Mouse (Mus musculus) intestine, postnatal 0 days (tissue): ENCODE data around the gene Odf3l2. TPM values are rescaled to one million over a fixed set of nuclear protein-coding genes. Genes with fewer than 3 reads are reported as not detected.

ENCODE experiments used
- ATAC-seq: fragments of 200-750 bp; cut with Nextera tagmentation; 2 replicates; pipeline ENCODE4 v1.8.0; 2017; ENCODE audit warnings: mild to moderate bottlenecking, moderate TSS enrichment, moderate library complexity
- H3K27ac ChIP-seq: fragments of 300-500 bp; sonication (generic); 2 replicates; pipeline ENCODE4 v1.5.1; 2014; ENCODE audit warnings: mild to moderate bottlenecking, low read depth, low read length, moderate library complexity
- H3K27me3 ChIP-seq: fragments of 300-500 bp; sonication (generic); replicated peaks from 2 replicates; pipeline ENCODE4 v1.6.1; 2014; ENCODE audit warnings: low read length, mixed read lengths; ENCODE audit not compliant: control insufficient read depth, insufficient read depth
- H3K36me3 ChIP-seq: fragments of 300-500 bp; sonication (generic); 2 replicates; pipeline ENCODE4 v1.6.1; 2014; ENCODE audit warnings: mild to moderate bottlenecking, moderate library complexity; ENCODE audit not compliant: control insufficient read depth, insufficient read depth
- H3K4me1 ChIP-seq: fragments of 300-500 bp; sonication (generic); replicated peaks from 2 replicates; pipeline ENCODE4 v1.6.1; 2014; ENCODE audit warnings: antibody characterized with exemption, low read length, mixed read lengths; ENCODE audit not compliant: control insufficient read depth, insufficient read depth
- H3K4me2 ChIP-seq: fragments of 300-500 bp; sonication (generic); replicated peaks from 2 replicates; pipeline ENCODE4 v1.6.1; 2014; ENCODE audit warnings: low read depth, mild to moderate bottlenecking, moderate library complexity
- H3K4me3 ChIP-seq: fragments of 300-500 bp; sonication (generic); 2 replicates; pipeline ENCODE4 v1.5.1; 2014; ENCODE audit warnings: low read depth, low read length
- H3K9ac ChIP-seq: fragments of 300-500 bp; sonication (generic); 2 replicates; pipeline ENCODE4 v1.6.1; 2014; ENCODE audit warnings: mild to moderate bottlenecking, low read depth, low read length
- H3K9me3 ChIP-seq: fragments of 300-500 bp; sonication (generic); 2 replicates; pipeline ENCODE4 v1.6.1; 2016; ENCODE audit warnings: mixed run types; ENCODE audit not compliant: control insufficient read depth
- CTCF ChIP-seq: sonication (generic); IDR thresholded peaks from 2 replicates; pipeline ENCODE4 v1.5.1; 2016; ENCODE audit warnings: low read depth, mild to moderate bottlenecking, control low read depth, antibody characterized with exemption, moderate library complexity
- WGBS: fragments of 180-500 bp; shearing (Covaris S2); extraction: QIAGEN DNeasy Blood & Tissue Kit; methylation state at CpG from one replicate; pipeline ENCODE4 v1.1.7; 2014; 5-methylcytosine and 5-hydroxymethylcytosine counted together
- polyA plus RNA-seq: library from polyadenylated mRNA; unstranded; fragments of >200 nt; fragmentation: Nextera tagmentation; extraction: Ambion mirVana; gene quantifications from 2 replicates; pipeline ENCODE4 v1.2.1, GENCODE M21; 2015

The Odf3l2 gene
- polyA plus RNA-seq, 1 experiment from 2014 or later, result not detected

- Histone ChIP-seq H3K9me3 (no peaks in the 10 kb centered on the region), H3K9ac (no peak overlapping the region), H3K27me3 (no peaks in the 10 kb centered on the region), H3K4me3 (no peak overlapping the region), H3K4me1 (peaks cover 7% of the 10 kb centered on the region; the same call in 1 of the 2 replicates), H3K4me2 (no peak overlapping the region), H3K36me3 (peaks cover 5% of the 10 kb centered on the region), H3K27ac (no peak overlapping the region)
- no peak for TF ChIP-seq CTCF
- WGBS, result 89% methylated on average over 3 of the region's 3 CpGs
- ATAC-seq, result no peak
These were observed 27.5 kb upstream of the Odf3l2 start for GRCm38 (mm10) chr10:79673054-79673453.

DNA sequence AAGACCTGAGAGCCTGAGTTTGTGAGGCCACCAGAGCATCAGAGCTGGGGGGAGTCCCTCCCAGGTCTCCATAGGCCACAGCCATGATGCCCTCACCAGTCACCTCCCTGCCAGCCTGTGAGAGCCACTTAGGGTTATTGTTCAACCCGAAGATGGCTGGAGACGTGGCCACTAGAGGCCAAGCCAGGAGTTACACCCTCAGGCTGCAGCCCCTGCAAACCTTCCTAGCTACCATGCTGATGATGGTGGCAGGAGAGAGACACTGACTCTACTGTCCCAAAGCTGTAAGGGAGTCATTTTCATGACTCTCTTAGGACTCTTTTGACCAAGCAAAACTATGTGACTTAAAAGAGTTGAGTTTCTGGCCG is 26.5 kb upstream of the Odf3l2 start:
- H3K27me3 ChIP-seq, result no peaks in the 10 kb centered on the region
- no peak overlapping the region for H3K9ac ChIP-seq
- H3K9me3 ChIP-seq, result no peaks in the 10 kb centered on the region
- peak; percentile 28 for TF ChIP-seq CTCF
- no peak overlapping the region for H3K27ac ChIP-seq
- peaks cover 7% of the 10 kb centered on the region; the same call in 1 of the 2 replicates for H3K4me1 ChIP-seq
- H3K36me3 ChIP-seq, result peaks cover 5% of the 10 kb centered on the region
- 47% methylated on average over 3 of the region's 3 CpGs for WGBS
- no peak for ATAC-seq
- no peak overlapping the region for H3K4me2 ChIP-seq
- no peak overlapping the region for H3K4me3 ChIP-seq

DNA sequence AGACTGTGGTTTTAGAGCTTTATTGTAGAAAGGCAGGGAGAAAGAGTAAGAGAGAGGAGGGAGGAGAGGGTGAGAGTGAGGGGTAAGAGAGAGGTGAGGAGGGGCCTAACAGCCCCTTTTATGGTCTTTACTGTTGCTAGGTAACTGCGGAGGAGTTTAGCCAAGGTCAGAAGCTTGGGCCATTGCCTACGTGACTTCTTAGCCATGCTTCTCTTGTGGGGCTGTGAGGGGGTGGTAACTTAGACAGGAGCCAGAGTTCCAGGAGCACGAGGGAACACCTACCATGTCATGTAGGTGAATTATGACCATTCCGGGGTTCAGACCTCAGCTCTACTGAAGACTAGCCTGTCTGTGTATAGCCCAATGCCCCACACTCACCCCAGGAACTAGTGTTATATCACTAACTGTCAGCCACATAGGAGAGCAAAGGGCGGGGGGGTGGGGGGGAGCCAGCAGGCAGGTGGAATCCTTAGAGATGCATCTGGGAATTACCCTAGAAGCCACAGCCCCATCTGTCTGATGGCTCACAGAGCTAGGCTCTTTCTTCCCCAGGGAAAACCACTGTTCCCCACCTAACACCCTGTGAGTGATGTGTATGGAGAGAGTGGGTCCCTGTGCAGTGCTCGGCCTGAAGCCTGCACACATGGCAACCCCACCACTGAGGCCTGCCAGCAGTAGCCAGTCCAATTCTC is 26.0 kb upstream of the Odf3l2 start:
- no peak for TF ChIP-seq CTCF
- 48% methylated on average over 6 of the region's 6 CpGs for WGBS
- Histone ChIP-seq H3K27ac (no peak overlapping the region), H3K9ac (no peak overlapping the region), H3K9me3 (no peaks in the 10 kb centered on the region), H3K36me3 (peaks cover 5% of the 10 kb centered on the region), H3K27me3 (no peaks in the 10 kb centered on the region), H3K4me1 (peaks cover 7% of the 10 kb centered on the region; the same call in 1 of the 2 replicates), H3K4me2 (no peak overlapping the region), H3K4me3 (no peak overlapping the region)
- ATAC-seq, result no peak

GRCm38 (mm10) chr10:79670071-79670888 is 24.7 kb upstream of the Odf3l2 start:
- no peak overlapping the region for H3K27ac ChIP-seq
- peaks cover 7% of the 10 kb centered on the region; the same call in 1 of the 2 replicates for H3K4me1 ChIP-seq
- no peak for TF ChIP-seq CTCF
- H3K9me3 ChIP-seq, result no peaks in the 10 kb centered on the region
- peak overlapping the region; percentile 59 for H3K9ac ChIP-seq
- peak overlapping the region; percentile 77 for H3K4me2 ChIP-seq
- H3K36me3 ChIP-seq, result no peaks in the 10 kb centered on the region
- WGBS, result 29% methylated on average over 15 of the region's 15 CpGs
- H3K27me3 ChIP-seq, result no peaks in the 10 kb centered on the region
- peak overlapping the region; percentile 98 for H3K4me3 ChIP-seq
- ATAC-seq, result peak; percentile 11

- peak overlapping the region; percentile 98 for H3K4me3 ChIP-seq
- peaks cover 7% of the 10 kb centered on the region; the same call in 1 of the 2 replicates for H3K4me1 ChIP-seq
- H3K9me3 ChIP-seq, result no peaks in the 10 kb centered on the region
- no peaks in the 10 kb centered on the region for H3K36me3 ChIP-seq
- peak overlapping the region; percentile 59 for H3K9ac ChIP-seq
- no peaks in the 10 kb centered on the region for H3K27me3 ChIP-seq
- peak overlapping the region; percentile 87 for H3K27ac ChIP-seq
- peak; percentile 23 for ATAC-seq
- peak overlapping the region; percentile 77 for H3K4me2 ChIP-seq
- 0% methylated on average over 47 of the region's 47 CpGs for WGBS
- no peak for TF ChIP-seq CTCF
These were observed 24.1 kb upstream of the Odf3l2 start for GRCm38 (mm10) chr10:79669576-79670057.
